Mouse (Mus musculus): ENCODE measurements at regions not wholly inside any gene's neighbourhood (a gene's known extent, or its start where the extent isn't known, plus 50 kb on each side); places are given as distances from the start of the nearest gene placed in this dataset.

GRCm38 (mm10) chr11:32136066-32136465, 64.0 kb downstream of the Il9r start:
- no peak overlapping the region for H3K9ac ChIP-seq (ENCODE audit: low read depth, low read length)
- 42% methylated on average over 5 of the region's 5 CpGs for WGBS
- H3K27ac ChIP-seq (ENCODE audit: low read depth, low read length): no peak overlapping the region
- H3K4me3 ChIP-seq (ENCODE audit: low read length): no peak overlapping the region
- H3K27me3 ChIP-seq (replicated peaks; ENCODE audit: control insufficient read depth, insufficient read depth, low read length): no peaks in the 10 kb centered on the region
- H3K4me2 ChIP-seq (ENCODE audit: low read length): no peak overlapping the region
- H3K9me3 ChIP-seq (ENCODE audit: control insufficient read depth, low read length): no peaks in the 10 kb centered on the region
- no peaks in the 10 kb centered on the region for H3K36me3 ChIP-seq (ENCODE audit: control insufficient read depth, insufficient read depth, low read length)
- H3K4me1 ChIP-seq (ENCODE audit: control insufficient read depth, insufficient read depth, low read depth, low read length): peaks cover 12% of the 10 kb centered on the region
- peak; percentile 65; the same call in 1 of the 2 replicates for ATAC-seq

GRCm38 (mm10) chr11:32133996-32134395, 66.1 kb downstream of the Il9r start:
- no peak overlapping the region for H3K4me2 ChIP-seq (ENCODE audit: low read length)
- no peak overlapping the region for H3K9ac ChIP-seq (ENCODE audit: low read depth, low read length)
- no peak overlapping the region for H3K27ac ChIP-seq (ENCODE audit: low read depth, low read length)
- no peaks in the 10 kb centered on the region for H3K27me3 ChIP-seq (replicated peaks; ENCODE audit: control insufficient read depth, insufficient read depth, low read length)
- H3K36me3 ChIP-seq (ENCODE audit: control insufficient read depth, insufficient read depth, low read length): no peaks in the 10 kb centered on the region
- 79% methylated on average over 7 of the region's 7 CpGs for WGBS
- peaks cover 12% of the 10 kb centered on the region for H3K4me1 ChIP-seq (ENCODE audit: control insufficient read depth, insufficient read depth, low read depth, low read length)
- H3K4me3 ChIP-seq (ENCODE audit: low read length): no peak overlapping the region
- ATAC-seq: no peak
- no peaks in the 10 kb centered on the region for H3K9me3 ChIP-seq (ENCODE audit: control insufficient read depth, low read length)

GRCm38 (mm10) chr11:32132008-32132615, 68.0 kb downstream of the Il9r start:
- Histone ChIP-seq H3K27me3 (replicated peaks; ENCODE audit: control insufficient read depth, insufficient read depth, low read length) (no peaks in the 10 kb centered on the region), H3K4me2 (ENCODE audit: low read length) (no peak overlapping the region), H3K27ac (ENCODE audit: low read depth, low read length) (no peak overlapping the region), H3K4me3 (ENCODE audit: low read length) (no peak overlapping the region), H3K36me3 (ENCODE audit: control insufficient read depth, insufficient read depth, low read length) (no peaks in the 10 kb centered on the region), H3K4me1 (ENCODE audit: control insufficient read depth, insufficient read depth, low read depth, low read length) (peaks cover 7% of the 10 kb centered on the region), H3K9me3 (ENCODE audit: control insufficient read depth, low read length) (no peaks in the 10 kb centered on the region), H3K9ac (ENCODE audit: low read depth, low read length) (no peak overlapping the region)
- ATAC-seq: no peak
- 83% methylated on average over 3 of the region's 3 CpGs for WGBS

- 72% methylated on average over 7 of the region's 7 CpGs for WGBS
- H3K27ac ChIP-seq (ENCODE audit: low read depth, low read length): no peak overlapping the region
- H3K4me1 ChIP-seq (ENCODE audit: control insufficient read depth, insufficient read depth, low read depth, low read length): peaks cover 16% of the 10 kb centered on the region
- no peak for ATAC-seq
- H3K9ac ChIP-seq (ENCODE audit: low read depth, low read length): no peak overlapping the region
- no peaks in the 10 kb centered on the region for H3K27me3 ChIP-seq (replicated peaks; ENCODE audit: control insufficient read depth, insufficient read depth, low read length)
- no peaks in the 10 kb centered on the region for H3K9me3 ChIP-seq (ENCODE audit: control insufficient read depth, low read length)
- H3K4me3 ChIP-seq (ENCODE audit: low read length): no peak overlapping the region
- no peak overlapping the region for H3K4me2 ChIP-seq (ENCODE audit: low read length)
- no peaks in the 10 kb centered on the region for H3K36me3 ChIP-seq (ENCODE audit: control insufficient read depth, insufficient read depth, low read length)
Observed at GRCm38 (mm10) chr11:32128551-32128950, 71.5 kb downstream of the Il9r start.

- Histone ChIP-seq H3K27ac (ENCODE audit: low read depth, low read length) (peak overlapping the region; percentile 42; the same call in 1 of the 2 replicates), H3K4me2 (ENCODE audit: low read length) (no peak overlapping the region), H3K4me1 (ENCODE audit: control insufficient read depth, insufficient read depth, low read depth, low read length) (peaks cover 16% of the 10 kb centered on the region), H3K27me3 (replicated peaks; ENCODE audit: control insufficient read depth, insufficient read depth, low read length) (no peaks in the 10 kb centered on the region), H3K9me3 (ENCODE audit: control insufficient read depth, low read length) (no peaks in the 10 kb centered on the region), H3K4me3 (ENCODE audit: low read length) (no peak overlapping the region), H3K9ac (ENCODE audit: low read depth, low read length) (no peak overlapping the region), H3K36me3 (ENCODE audit: control insufficient read depth, insufficient read depth, low read length) (no peaks in the 10 kb centered on the region)
- peak; percentile 49; the same call in 1 of the 2 replicates for ATAC-seq
- 80% methylated on average over 3 of the region's 3 CpGs for WGBS
Observed at GRCm38 (mm10) chr11:32128018-32128417, 72.1 kb downstream of the Il9r start.

- ATAC-seq: peak; percentile 46
Observed at GRCm38 (mm10) chr11:32127401-32127817, 72.7 kb downstream of the Il9r start.

GRCm38 (mm10) chr11:32126786-32127185, 73.3 kb downstream of the Il9r start:
- Histone ChIP-seq H3K36me3 (ENCODE audit: control insufficient read depth, insufficient read depth, low read length) (no peaks in the 10 kb centered on the region), H3K9ac (ENCODE audit: low read depth, low read length) (no peak overlapping the region), H3K27ac (ENCODE audit: low read depth, low read length) (peak overlapping the region; percentile 56; the same call in 1 of the 2 replicates), H3K4me2 (ENCODE audit: low read length) (no peak overlapping the region), H3K9me3 (ENCODE audit: control insufficient read depth, low read length) (no peaks in the 10 kb centered on the region), H3K4me3 (ENCODE audit: low read length) (no peak overlapping the region), H3K4me1 (ENCODE audit: control insufficient read depth, insufficient read depth, low read depth, low read length) (peaks cover 16% of the 10 kb centered on the region), H3K27me3 (replicated peaks; ENCODE audit: control insufficient read depth, insufficient read depth, low read length) (no peaks in the 10 kb centered on the region)
- 100% methylated on average over 1 of the region's 1 CpGs for WGBS
- ATAC-seq: no peak

More at GRCm38 (mm10) chr11:32127401-32127817, 72.7 kb downstream of the Il9r start:
- H3K9me3 ChIP-seq (ENCODE audit: control insufficient read depth, low read length): no peaks in the 10 kb centered on the region
- H3K4me2 ChIP-seq (ENCODE audit: low read length): no peak overlapping the region
- 50% methylated on average over 7 of the region's 7 CpGs for WGBS
- H3K36me3 ChIP-seq (ENCODE audit: control insufficient read depth, insufficient read depth, low read length): no peaks in the 10 kb centered on the region
- peak overlapping the region; percentile 59 for H3K27ac ChIP-seq (ENCODE audit: low read depth, low read length)
- H3K9ac ChIP-seq (ENCODE audit: low read depth, low read length): no peak overlapping the region; the same call in 1 of the 2 replicates
- H3K4me1 ChIP-seq (ENCODE audit: control insufficient read depth, insufficient read depth, low read depth, low read length): peaks cover 16% of the 10 kb centered on the region
- no peak overlapping the region for H3K4me3 ChIP-seq (ENCODE audit: low read length)
- H3K27me3 ChIP-seq (replicated peaks; ENCODE audit: control insufficient read depth, insufficient read depth, low read length): no peaks in the 10 kb centered on the region

- no peak for ATAC-seq
- WGBS: 58% methylated on average over 5 of the region's 5 CpGs
- H3K9ac ChIP-seq (ENCODE audit: low read depth, low read length): no peak overlapping the region
- H3K4me1 ChIP-seq (ENCODE audit: control insufficient read depth, insufficient read depth, low read depth, low read length): peaks cover 16% of the 10 kb centered on the region
- H3K4me2 ChIP-seq (ENCODE audit: low read length): no peak overlapping the region
- H3K27ac ChIP-seq (ENCODE audit: low read depth, low read length): no peak overlapping the region
- no peak overlapping the region for H3K4me3 ChIP-seq (ENCODE audit: low read length)
- no peaks in the 10 kb centered on the region for H3K36me3 ChIP-seq (ENCODE audit: control insufficient read depth, insufficient read depth, low read length)
- no peaks in the 10 kb centered on the region for H3K9me3 ChIP-seq (ENCODE audit: control insufficient read depth, low read length)
- no peaks in the 10 kb centered on the region for H3K27me3 ChIP-seq (replicated peaks; ENCODE audit: control insufficient read depth, insufficient read depth, low read length)
Observed at GRCm38 (mm10) chr11:32126311-32126698, 73.8 kb downstream of the Il9r start.

GRCm38 (mm10) chr11:32125586-32126310, 74.3 kb downstream of the Il9r start:
- 53% methylated on average over 11 of the region's 11 CpGs for WGBS
- no peak overlapping the region for H3K4me2 ChIP-seq (ENCODE audit: low read length)
- H3K9ac ChIP-seq (ENCODE audit: low read depth, low read length): no peak overlapping the region
- no peaks in the 10 kb centered on the region for H3K9me3 ChIP-seq (ENCODE audit: control insufficient read depth, low read length)
- H3K27ac ChIP-seq (ENCODE audit: low read depth, low read length): 0 out of 2 replicates have a peak overlapping the region, but pooled peaks have one; percentile 17
- H3K4me3 ChIP-seq (ENCODE audit: low read length): no peak overlapping the region
- no peaks in the 10 kb centered on the region for H3K27me3 ChIP-seq (replicated peaks; ENCODE audit: control insufficient read depth, insufficient read depth, low read length)
- H3K36me3 ChIP-seq (ENCODE audit: control insufficient read depth, insufficient read depth, low read length): no peaks in the 10 kb centered on the region
- H3K4me1 ChIP-seq (ENCODE audit: control insufficient read depth, insufficient read depth, low read depth, low read length): peaks cover 16% of the 10 kb centered on the region
- no peak for ATAC-seq

Data from hindbrain, embryonic 16.5 days (tissue).